Mouse (Mus musculus): ENCODE results near the gene Eif3j1.

DNA sequence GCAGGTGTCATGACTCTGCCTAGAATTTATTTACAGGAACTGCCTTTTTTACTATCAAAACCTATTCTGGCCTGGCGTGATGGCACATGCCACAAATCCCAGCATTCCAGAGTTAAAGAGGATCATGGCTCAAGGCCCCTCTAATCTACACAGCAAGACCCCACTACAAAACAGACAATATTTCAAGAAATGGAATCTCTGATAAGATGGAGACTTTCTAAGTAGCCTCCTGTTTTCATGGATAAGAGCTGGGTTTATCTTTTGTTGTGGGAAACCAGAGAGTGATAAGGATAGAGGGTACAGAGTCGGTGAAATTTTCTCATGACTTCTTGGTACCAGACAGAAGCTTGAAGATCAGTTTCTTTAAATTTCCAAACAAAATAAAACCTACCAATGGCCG lies 7.7 kb downstream of the Eif3j1 start:
- no peak for TF ChIP-seq EP300 (IDR thresholded peaks at IDR 0.05)
- TF ChIP-seq CTCF (IDR thresholded peaks at IDR 0.05) = no peak

Measured in lung, postnatal 0 days (tissue).